Mouse (Mus musculus) MEL (cell line): ENCODE measurements around the gene Kynu. TPM values are rescaled to one million over a fixed set of nuclear protein-coding genes. Genes with fewer than 3 reads are reported as not detected.

ENCODE experiments used
- DNase-seq: peaks from one replicate; pipeline ENCODE4 v3.0.0; 2011; ENCODE audit warnings: low read depth, low spot score
- H3K27ac ChIP-seq: 2 replicates; pipeline ENCODE4 v1.5.1; 2012; ENCODE audit warnings: low read depth, mild to moderate bottlenecking, control low read depth, low read length, moderate library complexity; ENCODE audit not compliant: control insufficient read depth
- H3K27me3 ChIP-seq, 2 experiments: fragments of 150-350 bp in 1 of 2; sonication (generic) in 1 of 2; 2 replicates each; pipeline ENCODE4 v1.6.1; 2012; ENCODE audit warnings: low read length in 2 of 2, mild to moderate bottlenecking in 2 of 2, improper control_type of control experiment in 1 of 2, moderate library complexity in 1 of 2; ENCODE audit not compliant: insufficient read depth in 2 of 2, control insufficient read depth in 1 of 2
- H3K36me3 ChIP-seq, 2 experiments: 2 replicates each; pipeline ENCODE4 v1.6.1; 2012 to 2014; ENCODE audit warnings: low read length in 2 of 2, improper control_type of control experiment in 1 of 2, inconsistent platforms in 1 of 2, mild to moderate bottlenecking in 1 of 2; ENCODE audit not compliant: insufficient read depth in 2 of 2, control insufficient read depth in 1 of 2
- H3K4me1 ChIP-seq, 2 experiments: fragments of 150-350 bp in 1 of 2; sonication (generic) in 1 of 2; 2 replicates each; pipeline ENCODE4 v1.6.1; 2012; ENCODE audit warnings: low read length in 2 of 2, improper control_type of control experiment in 1 of 2, mild to moderate bottlenecking in 1 of 2; ENCODE audit not compliant: insufficient read depth in 2 of 2, control insufficient read depth in 1 of 2
- H3K4me3 ChIP-seq, 2 experiments: fragments of 150-350 bp in 1 of 2; sonication (generic) in 1 of 2; 2 replicates each; pipeline ENCODE4 v1.5.1; 2012; ENCODE audit warnings: low read depth in 2 of 2, low read length in 2 of 2, mild to moderate bottlenecking in 2 of 2, moderate library complexity in 2 of 2, control low read depth in 1 of 2, improper control_type of control experiment in 1 of 2; ENCODE audit not compliant: control insufficient read depth in 1 of 2, insufficient read depth in 1 of 2
- H3K79me2 ChIP-seq: 2 replicates; pipeline ENCODE4 v1.6.1; 2012; ENCODE audit warnings: mild to moderate bottlenecking, low read length, moderate library complexity; ENCODE audit not compliant: control insufficient read depth, poor library complexity, insufficient read depth
- H3K9ac ChIP-seq: 2 replicates; pipeline ENCODE4 v1.6.1; 2012; ENCODE audit warnings: low read depth, mild to moderate bottlenecking, control low read depth, low read length, moderate library complexity; ENCODE audit not compliant: control insufficient read depth, poor library complexity, severe bottlenecking
- H3K9me3 ChIP-seq: fragments of 150-350 bp; sonication (generic); replicated peaks from 2 replicates; pipeline ENCODE4 v1.6.1; 2012; ENCODE audit warnings: mild to moderate bottlenecking, low read length, improper control_type of control experiment, moderate library complexity; ENCODE audit not compliant: insufficient read depth
- BHLHE40 ChIP-seq: IDR thresholded peaks from 2 replicates; pipeline ENCODE4 v1.6.1; 2012; ENCODE audit warnings: low read depth, mild to moderate bottlenecking, inconsistent platforms, low read length, improper control_type of control experiment, borderline replicate concordance
- CHD1 ChIP-seq: IDR thresholded peaks from 2 replicates; pipeline ENCODE4 v1.6.1; 2012; ENCODE audit warnings: low read depth, mild to moderate bottlenecking, inconsistent platforms, low read length, improper control_type of control experiment
- CHD2 ChIP-seq: IDR thresholded peaks from 2 replicates; pipeline ENCODE4 v1.6.1; 2011; ENCODE audit warnings: low read length, improper control_type of control experiment
- CTCF ChIP-seq, 3 experiments: IDR thresholded peaks in 2 of 3; conservative IDR thresholded peaks in 1 of 3; 2 replicates each; pipeline ENCODE4 v1.5.1; 2011 to 2012; ENCODE audit warnings: low read length in 3 of 3, low read depth in 2 of 3, mild to moderate bottlenecking in 2 of 3, improper control_type of control experiment in 1 of 3, inconsistent platforms in 1 of 3, mixed read lengths in 1 of 3, moderate library complexity in 1 of 3; ENCODE audit not compliant: control insufficient read depth in 1 of 3, insufficient read depth in 1 of 3, poor library complexity in 1 of 3, severe bottlenecking in 1 of 3
- E2F4 ChIP-seq: IDR thresholded peaks from 2 replicates; pipeline ENCODE4 v1.6.1; 2011; ENCODE audit warnings: low read depth, low read length, improper control_type of control experiment, borderline replicate concordance
- ELF1 ChIP-seq: IDR thresholded peaks from 2 replicates; pipeline ENCODE4 v1.6.1; 2014; ENCODE audit warnings: low read depth, mild to moderate bottlenecking, inconsistent platforms, low read length, improper control_type of control experiment, moderate library complexity
- EP300 ChIP-seq, 2 experiments: IDR thresholded peaks; 2 replicates each; pipeline ENCODE4 v1.6.1; 2011; ENCODE audit warnings: improper control_type of control experiment in 2 of 2, low read length in 2 of 2, low read depth in 1 of 2, mild to moderate bottlenecking in 1 of 2
- ETS1 ChIP-seq: IDR thresholded peaks from 2 replicates; pipeline ENCODE4 v1.6.1; 2012; ENCODE audit warnings: low read depth, mild to moderate bottlenecking, inconsistent platforms, low read length, improper control_type of control experiment, moderate library complexity
- GABPA ChIP-seq: IDR thresholded peaks from 2 replicates; pipeline ENCODE4 v1.6.1; 2012; ENCODE audit warnings: low read depth, mild to moderate bottlenecking, inconsistent platforms, low read length, improper control_type of control experiment, moderate library complexity
- GATA1 ChIP-seq: IDR thresholded peaks from 2 replicates; pipeline ENCODE4 v1.6.1; 2011; ENCODE audit warnings: low read depth, low read length, improper control_type of control experiment
- MAFK ChIP-seq: IDR thresholded peaks from 2 replicates; pipeline ENCODE4 v1.6.1; 2011; ENCODE audit warnings: low read depth, mild to moderate bottlenecking, low read length, improper control_type of control experiment, borderline replicate concordance
- MAX ChIP-seq: IDR thresholded peaks from 2 replicates; pipeline ENCODE4 v1.6.1; 2011; ENCODE audit warnings: low read length, improper control_type of control experiment
- MAZ ChIP-seq: IDR thresholded peaks from 2 replicates; pipeline ENCODE4 v1.6.1; 2012; ENCODE audit warnings: low read depth, mild to moderate bottlenecking, inconsistent platforms, low read length, improper control_type of control experiment
- MEF2A ChIP-seq: IDR thresholded peaks from 2 replicates; pipeline ENCODE4 v1.6.1; 2014; ENCODE audit warnings: low read depth, mild to moderate bottlenecking, inconsistent platforms, low read length, improper control_type of control experiment; ENCODE audit not compliant: poor library complexity, insufficient replicate concordance, severe bottlenecking; ENCODE audit errors: extremely low read depth
- MXI1 ChIP-seq: IDR thresholded peaks from 2 replicates; pipeline ENCODE4 v1.6.1; 2011; ENCODE audit warnings: mild to moderate bottlenecking, low read depth, low read length, improper control_type of control experiment
- MYB ChIP-seq: IDR thresholded peaks from 2 replicates; pipeline ENCODE4 v1.6.1; 2011; ENCODE audit warnings: mild to moderate bottlenecking, low read depth, low read length, improper control_type of control experiment
- POLR2A ChIP-seq, 2 experiments: IDR thresholded peaks; 2 replicates each; pipeline ENCODE4 v1.6.1; 2011 to 2012; ENCODE audit warnings: low read length in 2 of 2, mild to moderate bottlenecking in 2 of 2, control low read depth in 1 of 2, improper control_type of control experiment in 1 of 2, low read depth in 1 of 2, moderate library complexity in 1 of 2; ENCODE audit not compliant: control insufficient read depth in 1 of 2, insufficient read depth in 1 of 2, poor library complexity in 1 of 2
- POLR2AphosphoS5 ChIP-seq: IDR thresholded peaks from 2 replicates; pipeline ENCODE4 v1.6.1; 2012; ENCODE audit warnings: low read depth, borderline replicate concordance, mild to moderate bottlenecking, inconsistent platforms, low read length, moderate library complexity, mixed read lengths
- RAD21 ChIP-seq: IDR thresholded peaks from 2 replicates; pipeline ENCODE4 v1.6.1; 2011; ENCODE audit warnings: mild to moderate bottlenecking, low read depth, low read length, improper control_type of control experiment
- RCOR1 ChIP-seq: IDR thresholded peaks from 2 replicates; pipeline ENCODE4 v1.6.1; 2012; ENCODE audit warnings: low read depth, mild to moderate bottlenecking, inconsistent platforms, low read length, improper control_type of control experiment
- SIN3A ChIP-seq: IDR thresholded peaks from 2 replicates; pipeline ENCODE4 v1.6.1; 2012; ENCODE audit warnings: low read length, improper control_type of control experiment, inconsistent platforms
- SMC3 ChIP-seq: IDR thresholded peaks from 2 replicates; pipeline ENCODE4 v1.6.1; 2011; ENCODE audit warnings: low read depth, low read length, improper control_type of control experiment
- TBP ChIP-seq: IDR thresholded peaks from 2 replicates; pipeline ENCODE4 v1.8.0; 2011; ENCODE audit warnings: low read depth, low read length, improper control_type of control experiment
- UBTF ChIP-seq: IDR thresholded peaks from 2 replicates; pipeline ENCODE4 v1.6.1; 2012; ENCODE audit warnings: low read depth, mild to moderate bottlenecking, inconsistent platforms, low read length, improper control_type of control experiment, moderate library complexity, borderline replicate concordance; ENCODE audit not compliant: insufficient read depth
- USF1 ChIP-seq: IDR thresholded peaks from 2 replicates; pipeline ENCODE4 v1.6.1; 2014; ENCODE audit warnings: low read depth, mild to moderate bottlenecking, inconsistent platforms, low read length, improper control_type of control experiment, moderate library complexity
- USF2 ChIP-seq, 2 experiments: IDR thresholded peaks; 2 replicates each; pipeline ENCODE4 v1.6.1; 2011 to 2012; ENCODE audit warnings: improper control_type of control experiment in 2 of 2, low read length in 2 of 2, borderline replicate concordance in 1 of 2, inconsistent platforms in 1 of 2, low read depth in 1 of 2, mild to moderate bottlenecking in 1 of 2; ENCODE audit not compliant: insufficient read depth in 1 of 2
- ZC3H11A ChIP-seq: IDR thresholded peaks from 2 replicates; pipeline ENCODE4 v1.6.1; 2012; ENCODE audit warnings: low read depth, mild to moderate bottlenecking, inconsistent platforms, low read length, improper control_type of control experiment
- ZKSCAN1 ChIP-seq: IDR thresholded peaks from 2 replicates; pipeline ENCODE4 v1.6.1; 2012; ENCODE audit warnings: low read depth, mild to moderate bottlenecking, inconsistent platforms, low read length, improper control_type of control experiment, moderate library complexity
- ZMIZ1 ChIP-seq: IDR thresholded peaks from 2 replicates; pipeline ENCODE4 v1.6.1; 2012; ENCODE audit warnings: low read depth, mild to moderate bottlenecking, inconsistent platforms, low read length, improper control_type of control experiment, moderate library complexity
- ZNF384 ChIP-seq: IDR thresholded peaks from 2 replicates; pipeline ENCODE4 v1.6.1; 2012; ENCODE audit warnings: low read depth, mild to moderate bottlenecking, inconsistent platforms, low read length, improper control_type of control experiment
- polyA plus RNA-seq, 2 experiments: library from polyadenylated mRNA; stranded (reverse) in 1 of 2; unstranded in 1 of 2; fragments of >175 nt in 1 of 2; fragments of >200 nt in 1 of 2; gene quantifications; 2 replicates each; pipeline versions ENCODE4 v1.2.1 to v1.2.4; 2012; ENCODE audit warnings: low replicate concordance in 2 of 2, low read depth in 1 of 2; ENCODE audit not compliant: insufficient read length in 2 of 2, insufficient read depth in 1 of 2, missing spikeins in 1 of 2
- total RNA-seq: library from RNA; depleted of rRNA; stranded (reverse); fragments of 300-350 nt; gene quantifications from 2 replicates; pipeline ENCODE4 v1.2.3, GENCODE M21; 2012

The Kynu gene
- total and polyA plus RNA-seq, 3 experiments, result 0.04 TPM; not detected in 2

DNA sequence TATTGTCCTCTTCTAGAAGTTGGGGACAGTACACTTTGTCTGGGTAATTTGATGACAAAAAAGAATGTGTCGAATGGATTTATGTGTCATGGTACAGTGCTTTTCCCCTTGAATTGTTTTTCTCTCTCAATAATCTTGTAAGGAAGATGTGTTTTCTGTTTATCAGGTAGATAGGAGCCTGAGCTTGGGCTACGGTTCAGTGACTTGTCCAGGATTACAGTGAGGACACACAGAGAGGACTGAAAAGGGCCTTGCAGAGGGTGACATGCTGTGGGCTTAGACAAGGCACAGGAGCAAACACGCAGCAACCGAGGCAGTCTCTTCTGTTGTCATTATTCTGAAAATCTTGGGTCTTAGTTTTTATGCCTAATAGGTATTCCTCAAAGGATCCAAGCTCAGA lies 913 bp upstream of the Kynu start:
- Histone ChIP-seq H3K4me3 (no peak overlapping the region), H3K4me1 (no peaks in the 10 kb centered on the region), H3K27me3 (no peaks in the 10 kb centered on the region), H3K9me3 (no peaks in the 10 kb centered on the region), H3K9ac (no peak overlapping the region), H3K36me3 (no peaks in the 10 kb centered on the region), H3K79me2 (no peaks in the 10 kb centered on the region), H3K27ac (no peak overlapping the region)
- no peak for DNase-seq
- TF ChIP-seq CHD2, result no peak
- no peak for TF ChIP-seq ZC3H11A
- no peak for TF ChIP-seq E2F4
- no peak for TF ChIP-seq GATA1
- no peak for TF ChIP-seq CHD1
- no peak for TF ChIP-seq POLR2AphosphoS5
- TF ChIP-seq SIN3A, result no peak
- TF ChIP-seq CTCF (IDR thresholded peaks at IDR 0.05 in 2 of 3, conservative IDR thresholded peaks at IDR 0.05 in 1 of 3; ENCODE audit: control insufficient read depth in 1 of 3, insufficient read depth in 1 of 3, low read depth in 2 of 3, low read length in 3 of 3, poor library complexity in 1 of 3, severe bottlenecking in 1 of 3), result no peak
- no peak for TF ChIP-seq UBTF
- no peak for TF ChIP-seq MEF2A
- no peak for TF ChIP-seq RCOR1
- no peak for TF ChIP-seq RAD21
- no peak for TF ChIP-seq ELF1
- no peak for TF ChIP-seq POLR2A (IDR thresholded peaks at IDR 0.05; ENCODE audit: control insufficient read depth in 1 of 2, insufficient read depth in 1 of 2, low read depth in 1 of 2, low read length in 2 of 2, poor library complexity in 1 of 2)
- TF ChIP-seq MAX, result no peak
- no peak for TF ChIP-seq GABPA
- no peak for TF ChIP-seq MYB
- no peak for TF ChIP-seq BHLHE40
- TF ChIP-seq ETS1, result no peak
- TF ChIP-seq MAFK, result no peak

DNA sequence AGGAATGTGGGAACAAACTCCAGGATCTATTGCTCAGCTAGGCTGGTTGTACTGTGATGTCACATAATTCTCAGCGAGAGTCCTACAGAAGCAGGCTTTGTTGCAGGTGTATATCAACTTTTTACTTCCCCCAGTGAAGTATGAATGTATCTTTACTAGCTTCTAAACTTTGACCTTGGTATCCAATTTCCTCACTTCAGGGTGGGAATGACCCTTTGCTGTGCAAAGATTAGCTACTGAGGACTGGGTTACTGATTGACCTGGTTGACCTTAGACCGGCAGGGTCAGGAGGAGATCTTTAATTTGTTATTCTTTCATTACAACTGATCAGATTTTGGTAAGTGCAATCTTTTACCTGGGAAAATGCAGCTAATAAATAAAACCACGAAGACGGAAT lies 758 bp downstream of the Kynu start:
- no peaks in the 10 kb centered on the region for H3K4me1 ChIP-seq
- no peak overlapping the region for H3K4me3 ChIP-seq
- no peak overlapping the region for H3K27ac ChIP-seq
- no peak overlapping the region for H3K9ac ChIP-seq
- no peaks in the 10 kb centered on the region for H3K27me3 ChIP-seq
- DNase-seq, result no peak
- no peaks in the 10 kb centered on the region for H3K79me2 ChIP-seq
- TF ChIP-seq ZNF384 (no peak), ZC3H11A (no peak), ETS1 (no peak), ZMIZ1 (no peak), CHD2 (no peak), USF1 (no peak), POLR2AphosphoS5 (no peak), TBP (no peak), EP300 (IDR thresholded peaks at IDR 0.05; ENCODE audit: low read depth in 1 of 2, low read length in 2 of 2) (no peak), BHLHE40 (no peak), SMC3 (no peak), CTCF (IDR thresholded peaks at IDR 0.05 in 2 of 3, conservative IDR thresholded peaks at IDR 0.05 in 1 of 3; ENCODE audit: control insufficient read depth in 1 of 3, insufficient read depth in 1 of 3, low read depth in 2 of 3, low read length in 3 of 3, poor library complexity in 1 of 3, severe bottlenecking in 1 of 3) (no peak), ZKSCAN1 (no peak), MYB (no peak), USF2 (IDR thresholded peaks at IDR 0.05; ENCODE audit: borderline replicate concordance in 1 of 2, insufficient read depth in 1 of 2, low read depth in 1 of 2, low read length in 2 of 2) (no peak), ELF1 (no peak), MAZ (no peak), SIN3A (no peak), MXI1 (no peak)
- no peaks in the 10 kb centered on the region for H3K36me3 ChIP-seq
- no peaks in the 10 kb centered on the region for H3K9me3 ChIP-seq
